Mouse (Mus musculus): ENCODE measurements around the gene Usp18. TPM values are rescaled to one million over a fixed set of nuclear protein-coding genes. Genes with fewer than 3 reads are reported as not detected.

The Usp18 gene
- polyA plus RNA-seq, 1 experiment from 2014 or later, result 6.1 TPM

DNA sequence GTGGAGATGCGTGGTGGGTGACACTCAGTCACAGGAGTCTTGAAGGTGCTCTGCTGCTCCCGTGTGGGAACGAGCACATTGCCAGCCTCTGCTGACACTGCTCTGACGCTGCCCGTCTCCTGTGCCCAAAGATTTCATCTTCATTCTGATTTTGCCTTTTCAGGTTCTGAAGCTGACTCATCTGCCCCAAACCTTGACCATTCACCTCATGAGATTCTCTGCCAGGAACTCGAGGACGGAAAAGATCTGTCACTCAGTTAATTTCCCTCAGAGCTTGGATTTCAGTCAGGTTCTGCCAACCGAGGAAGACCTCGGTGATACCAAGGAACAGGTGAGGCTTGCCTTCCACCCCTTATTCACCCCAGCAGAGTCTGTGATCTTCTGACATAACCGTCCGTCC, 16.8 kb downstream of the Usp18 start:
- H3K4me1 ChIP-seq (ENCODE audit: control insufficient read depth, insufficient read depth, low read length), result no peaks in the 10 kb centered on the region
- H3K27me3 ChIP-seq (ENCODE audit: control insufficient read depth, insufficient read depth, low read length), result no peaks in the 10 kb centered on the region
- no peak overlapping the region for H3K4me3 ChIP-seq (ENCODE audit: low read length)
- H3K9me3 ChIP-seq (replicated peaks; ENCODE audit: control insufficient read depth, low read length), result peaks cover 3% of the 10 kb centered on the region
- no peaks in the 10 kb centered on the region for H3K36me3 ChIP-seq (ENCODE audit: control insufficient read depth, insufficient read depth)
- no peak overlapping the region for H3K9ac ChIP-seq (ENCODE audit: low read length)
- no peak overlapping the region for H3K27ac ChIP-seq (ENCODE audit: low read length)
- H3K4me2 ChIP-seq (ENCODE audit: low read depth, low read length), result no peak overlapping the region
- 84% methylated on average over 11 of the region's 11 CpGs for WGBS
- no peak for ATAC-seq (replicated peaks; ENCODE audit: extremely low read depth, insufficient read depth, low FRiP score)

DNA sequence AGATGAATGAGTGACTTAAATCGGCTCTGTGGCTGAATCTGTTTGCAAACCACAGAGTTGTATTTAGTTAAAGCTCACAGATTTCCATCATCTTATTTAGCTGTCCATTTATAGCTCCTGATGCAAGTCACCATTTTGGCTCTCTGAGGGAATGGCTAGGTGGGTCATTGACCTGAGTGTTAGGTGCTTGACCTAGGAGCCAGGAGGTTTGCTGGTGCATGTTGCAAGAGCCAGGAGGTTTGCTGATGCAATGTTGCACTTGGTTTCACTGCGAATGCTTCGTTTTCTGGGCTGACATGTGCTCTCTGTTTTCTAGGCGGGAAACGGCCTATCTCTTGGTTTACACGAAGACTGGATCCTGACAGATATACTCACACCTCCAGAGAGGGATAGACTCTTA, 24.4 kb downstream of the Usp18 start:
- Histone ChIP-seq H3K36me3 (ENCODE audit: control insufficient read depth, insufficient read depth) (no peaks in the 10 kb centered on the region), H3K4me1 (ENCODE audit: control insufficient read depth, insufficient read depth, low read length) (no peaks in the 10 kb centered on the region; the same call in 1 of the 2 replicates), H3K4me2 (ENCODE audit: low read depth, low read length) (no peak overlapping the region), H3K27ac (ENCODE audit: low read length) (no peak overlapping the region), H3K9me3 (replicated peaks; ENCODE audit: control insufficient read depth, low read length) (no peaks in the 10 kb centered on the region), H3K27me3 (ENCODE audit: control insufficient read depth, insufficient read depth, low read length) (no peaks in the 10 kb centered on the region), H3K9ac (ENCODE audit: low read length) (no peak overlapping the region), H3K4me3 (ENCODE audit: low read length) (no peak overlapping the region)
- no peak for ATAC-seq (replicated peaks; ENCODE audit: extremely low read depth, insufficient read depth, low FRiP score)
- WGBS, result 76% methylated on average over 6 of the region's 6 CpGs

DNA sequence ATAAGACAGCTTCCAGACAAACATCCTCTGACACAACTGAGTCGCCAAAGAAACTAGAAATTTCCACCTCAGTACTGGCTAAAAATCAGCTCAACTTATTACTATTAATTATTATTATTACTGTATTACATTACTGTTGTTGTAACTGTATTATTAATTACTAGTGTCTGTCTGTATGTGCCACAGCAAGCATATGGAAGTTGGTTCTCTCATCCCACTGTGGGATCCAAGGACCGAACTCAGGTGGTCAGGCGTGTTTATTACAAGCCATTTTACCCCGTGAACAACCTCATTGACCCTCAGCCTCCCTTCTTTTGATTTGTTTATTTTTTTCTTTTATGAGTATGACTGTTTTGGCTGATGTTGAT, 26.0 kb downstream of the Usp18 start:
- H3K4me1 ChIP-seq (ENCODE audit: control insufficient read depth, insufficient read depth, low read length), result no peaks in the 10 kb centered on the region; the same call in 1 of the 2 replicates
- peak overlapping the region; percentile 78 for H3K4me2 ChIP-seq (ENCODE audit: low read depth, low read length)
- no peak for ATAC-seq (replicated peaks; ENCODE audit: extremely low read depth, insufficient read depth, low FRiP score)
- no peak overlapping the region for H3K4me3 ChIP-seq (ENCODE audit: low read length)
- no peak overlapping the region for H3K27ac ChIP-seq (ENCODE audit: low read length)
- H3K9ac ChIP-seq (ENCODE audit: low read length), result no peak overlapping the region
- H3K9me3 ChIP-seq (replicated peaks; ENCODE audit: control insufficient read depth, low read length), result no peaks in the 10 kb centered on the region
- no peaks in the 10 kb centered on the region for H3K27me3 ChIP-seq (ENCODE audit: control insufficient read depth, insufficient read depth, low read length)
- H3K36me3 ChIP-seq (ENCODE audit: control insufficient read depth, insufficient read depth), result no peaks in the 10 kb centered on the region
- 11% methylated on average over 4 of the region's 4 CpGs for WGBS

DNA sequence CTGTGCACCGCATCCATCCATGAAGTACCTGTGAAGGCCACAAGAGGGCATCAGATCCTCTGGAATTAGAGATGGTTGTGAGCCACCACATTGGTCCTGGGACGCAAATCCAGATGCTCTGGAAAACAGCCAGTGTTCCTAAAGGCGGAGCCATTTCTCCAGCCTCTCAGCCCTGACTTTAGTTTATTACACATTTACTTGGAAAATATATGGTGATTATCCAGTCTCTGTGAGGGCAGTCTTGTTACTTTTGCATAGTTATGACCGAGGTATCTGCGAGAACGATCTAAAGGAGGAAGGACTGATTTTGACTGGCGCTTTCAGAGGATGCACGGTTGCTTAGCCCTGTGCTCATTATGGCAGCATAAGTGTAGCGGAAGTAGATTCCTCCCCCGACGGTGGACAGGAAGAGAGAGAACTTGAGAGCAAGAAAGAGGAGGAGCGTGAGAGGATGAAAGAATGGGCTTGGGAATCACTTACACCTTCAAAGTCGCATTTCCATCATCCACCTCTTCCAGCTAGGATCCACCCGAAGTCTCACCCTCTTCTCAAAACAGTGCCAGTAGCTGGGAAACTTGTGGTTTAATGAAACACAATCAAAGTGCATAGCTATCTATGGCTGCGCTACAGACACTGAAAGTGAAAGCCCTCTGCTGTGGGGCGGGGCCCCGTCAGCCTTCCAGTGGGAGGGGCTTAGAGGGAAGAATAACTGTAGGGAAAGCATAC, 26.5 kb downstream of the Usp18 start:
- peak; percentile 81 for ATAC-seq (replicated peaks; ENCODE audit: extremely low read depth, insufficient read depth, low FRiP score)
- H3K27ac ChIP-seq (ENCODE audit: low read length), result peak overlapping the region; percentile 67
- peak overlapping the region; percentile 61 for H3K4me3 ChIP-seq (ENCODE audit: low read length)
- no peaks in the 10 kb centered on the region for H3K9me3 ChIP-seq (replicated peaks; ENCODE audit: control insufficient read depth, low read length)
- no peaks in the 10 kb centered on the region for H3K27me3 ChIP-seq (ENCODE audit: control insufficient read depth, insufficient read depth, low read length)
- peak overlapping the region; percentile 14 for H3K9ac ChIP-seq (ENCODE audit: low read length)
- WGBS, result 11% methylated on average over 17 of the region's 17 CpGs
- H3K4me1 ChIP-seq (ENCODE audit: control insufficient read depth, insufficient read depth, low read length), result no peaks in the 10 kb centered on the region; the same call in 1 of the 2 replicates
- no peaks in the 10 kb centered on the region for H3K36me3 ChIP-seq (ENCODE audit: control insufficient read depth, insufficient read depth)
- H3K4me2 ChIP-seq (ENCODE audit: low read depth, low read length), result peak overlapping the region; percentile 78

DNA sequence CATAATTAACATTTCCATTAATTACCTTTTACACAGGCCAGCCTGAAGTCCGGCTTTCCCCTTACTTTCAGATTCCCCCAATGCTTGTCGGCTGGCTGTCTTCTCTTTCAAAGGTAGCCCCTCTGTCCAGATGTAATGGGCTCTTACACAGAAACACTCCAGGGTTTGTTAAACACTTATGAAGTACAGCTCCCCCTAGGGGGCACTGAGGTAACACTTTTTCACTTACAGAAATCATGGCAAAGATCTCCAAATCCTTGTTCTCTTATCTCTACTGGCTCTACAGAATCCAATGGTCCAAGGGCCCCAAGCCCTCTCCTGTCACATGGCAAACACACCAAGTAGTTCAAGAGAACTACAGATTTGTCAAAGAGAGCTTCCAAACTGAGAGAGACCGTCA, 28.6 kb downstream of the Usp18 start:
- H3K4me2 ChIP-seq (ENCODE audit: low read depth, low read length), result no peak overlapping the region
- no peak for ATAC-seq (replicated peaks; ENCODE audit: extremely low read depth, insufficient read depth, low FRiP score)
- WGBS, result 81% methylated on average over 3 of the region's 3 CpGs
- no peaks in the 10 kb centered on the region for H3K9me3 ChIP-seq (replicated peaks; ENCODE audit: control insufficient read depth, low read length)
- H3K27me3 ChIP-seq (ENCODE audit: control insufficient read depth, insufficient read depth, low read length), result no peaks in the 10 kb centered on the region
- no peaks in the 10 kb centered on the region for H3K36me3 ChIP-seq (ENCODE audit: control insufficient read depth, insufficient read depth)
- H3K4me3 ChIP-seq (ENCODE audit: low read length), result no peak overlapping the region
- no peaks in the 10 kb centered on the region; the same call in 1 of the 2 replicates for H3K4me1 ChIP-seq (ENCODE audit: control insufficient read depth, insufficient read depth, low read length)
- no peak overlapping the region for H3K27ac ChIP-seq (ENCODE audit: low read length)
- H3K9ac ChIP-seq (ENCODE audit: low read length), result no peak overlapping the region

DNA sequence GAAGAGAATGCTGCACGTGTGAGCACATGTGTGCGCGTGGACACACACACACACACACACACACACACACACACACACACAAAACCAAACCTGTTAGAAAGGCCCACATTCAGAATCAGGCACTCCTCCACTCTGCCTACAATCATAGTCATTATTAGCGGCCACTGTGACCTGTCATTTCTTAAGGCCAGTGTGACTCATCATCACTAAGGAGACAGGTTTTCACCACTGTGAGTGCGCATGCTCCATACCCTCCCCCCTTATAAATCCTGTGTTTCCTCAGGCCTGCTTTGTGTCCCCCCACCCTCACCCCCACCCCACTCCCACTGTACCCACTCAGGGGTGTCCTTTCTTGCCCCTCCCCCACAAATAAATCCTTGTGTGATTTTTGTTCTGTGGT, 38.4 kb downstream of the Usp18 start:
- Histone ChIP-seq H3K27ac (ENCODE audit: low read length) (no peak overlapping the region), H3K4me3 (ENCODE audit: low read length) (no peak overlapping the region), H3K9me3 (replicated peaks; ENCODE audit: control insufficient read depth, low read length) (no peaks in the 10 kb centered on the region), H3K9ac (ENCODE audit: low read length) (no peak overlapping the region), H3K4me1 (ENCODE audit: control insufficient read depth, insufficient read depth, low read length) (no peaks in the 10 kb centered on the region), H3K27me3 (ENCODE audit: control insufficient read depth, insufficient read depth, low read length) (no peaks in the 10 kb centered on the region), H3K36me3 (ENCODE audit: control insufficient read depth, insufficient read depth) (no peaks in the 10 kb centered on the region), H3K4me2 (ENCODE audit: low read depth, low read length) (no peak overlapping the region)
- no peak for ATAC-seq (replicated peaks; ENCODE audit: extremely low read depth, insufficient read depth, low FRiP score)
- WGBS, result 90% methylated on average over 5 of the region's 5 CpGs

DNA sequence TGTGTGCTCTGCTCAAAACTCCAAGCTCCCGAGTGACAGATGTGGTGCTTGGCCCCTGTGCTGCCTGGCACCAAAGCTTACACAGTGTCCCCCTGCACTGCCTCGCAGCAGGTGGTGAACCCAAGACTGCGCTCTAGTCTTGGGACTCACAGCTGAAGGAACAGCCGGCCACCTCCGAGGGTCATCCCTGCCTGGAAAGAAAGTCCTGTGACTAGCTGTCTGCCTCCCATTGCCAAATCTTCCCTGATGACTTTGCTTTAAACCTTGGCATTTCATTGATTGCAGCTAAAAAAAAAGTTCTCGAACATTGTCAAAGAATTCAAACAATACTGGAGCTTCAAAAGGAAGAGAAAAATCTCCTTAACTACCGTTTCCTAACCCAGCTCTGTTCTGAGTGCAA, 53.6 kb downstream of the Usp18 start:
- Histone ChIP-seq H3K9me3 (replicated peaks; ENCODE audit: control insufficient read depth, low read length) (no peaks in the 10 kb centered on the region), H3K4me3 (ENCODE audit: low read length) (no peak overlapping the region), H3K4me2 (ENCODE audit: low read depth, low read length) (peak overlapping the region; percentile 62; the same call in 1 of the 2 replicates), H3K27ac (ENCODE audit: low read length) (no peak overlapping the region), H3K4me1 (ENCODE audit: control insufficient read depth, insufficient read depth, low read length) (peaks cover 10% of the 10 kb centered on the region), H3K27me3 (ENCODE audit: control insufficient read depth, insufficient read depth, low read length) (no peaks in the 10 kb centered on the region; the same call in 1 of the 2 replicates), H3K36me3 (ENCODE audit: control insufficient read depth, insufficient read depth) (no peaks in the 10 kb centered on the region), H3K9ac (ENCODE audit: low read length) (no peak overlapping the region)
- WGBS, result 45% methylated on average over 7 of the region's 7 CpGs
- ATAC-seq (replicated peaks; ENCODE audit: extremely low read depth, insufficient read depth, low FRiP score), result no peak

DNA sequence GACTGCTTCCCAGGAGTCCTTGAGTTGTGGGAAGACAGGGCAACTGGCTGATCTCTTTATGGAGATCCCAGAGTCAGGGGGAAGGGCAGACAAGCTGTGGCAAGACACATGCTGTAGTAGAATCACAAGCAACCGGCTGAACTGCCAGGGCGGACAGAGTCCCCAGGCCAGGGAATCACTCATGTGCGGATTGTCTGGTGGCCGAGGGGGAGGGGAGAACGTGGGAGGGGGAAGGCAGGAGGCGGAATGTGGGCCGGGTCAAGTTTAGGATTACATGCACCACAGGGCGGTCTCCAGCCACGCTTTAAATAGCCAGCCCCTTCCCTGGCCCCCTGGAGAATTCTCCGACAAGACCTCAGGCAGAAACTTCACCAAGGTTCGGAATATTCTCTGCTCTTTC, 54.2 kb downstream of the Usp18 start, which contains the start of gene Slc6a13:
Slc6a13 (plus strand) TSS at position 274 of the 400 bp plus-strand sequence.
- Histone ChIP-seq H3K36me3 (ENCODE audit: control insufficient read depth, insufficient read depth) (no peaks in the 10 kb centered on the region), H3K9ac (ENCODE audit: low read length) (0 out of 2 replicates have a peak within 1 kb of the TSS, but pooled peaks have one; percentile 47), H3K9me3 (replicated peaks; ENCODE audit: control insufficient read depth, low read length) (no peaks in the 10 kb centered on the region), H3K27me3 (ENCODE audit: control insufficient read depth, insufficient read depth, low read length) (no peaks in the 10 kb centered on the region; the same call in 1 of the 2 replicates), H3K4me3 (ENCODE audit: low read length) (peak within 1 kb of the TSS; percentile 39), H3K4me2 (ENCODE audit: low read depth, low read length) (peak within 1 kb of the TSS; percentile 62), H3K27ac (ENCODE audit: low read length) (peak within 1 kb of the TSS; percentile 26; the same call in 1 of the 2 replicates), H3K4me1 (ENCODE audit: control insufficient read depth, insufficient read depth, low read length) (peaks cover 10% of the 10 kb centered on the region)
- peak; percentile 90 for ATAC-seq (replicated peaks; ENCODE audit: extremely low read depth, insufficient read depth, low FRiP score)
- 4% methylated on average over 11 of the region's 11 CpGs for WGBS

DNA sequence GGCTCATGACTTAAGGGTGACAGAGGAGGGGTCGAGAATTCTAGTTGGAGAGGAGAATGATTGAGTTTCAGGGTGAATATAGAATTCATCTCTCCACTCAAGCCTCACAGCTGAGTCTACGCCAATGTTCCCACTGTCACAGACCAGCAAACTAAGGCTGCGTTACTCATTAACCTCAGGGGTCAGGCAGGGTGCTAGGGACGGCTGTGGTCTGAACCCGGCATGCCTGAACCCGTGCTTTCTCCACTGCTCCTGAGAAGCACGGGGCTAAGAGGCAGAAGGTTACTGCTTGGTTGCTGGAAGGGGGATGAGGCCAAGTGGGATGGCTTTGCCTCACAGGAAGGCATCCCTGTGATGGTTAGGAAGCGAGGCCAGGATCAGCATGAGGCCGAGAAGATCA, 54.8 kb downstream of the Usp18 start:
- no peaks in the 10 kb centered on the region for H3K36me3 ChIP-seq (ENCODE audit: control insufficient read depth, insufficient read depth)
- peak overlapping the region; percentile 39 for H3K4me3 ChIP-seq (ENCODE audit: low read length)
- peak overlapping the region; percentile 12; the same call in 1 of the 2 replicates for H3K27ac ChIP-seq (ENCODE audit: low read length)
- H3K9ac ChIP-seq (ENCODE audit: low read length), result 0 out of 2 replicates have a peak overlapping the region, but pooled peaks have one; percentile 47
- H3K4me2 ChIP-seq (ENCODE audit: low read depth, low read length), result peak overlapping the region; percentile 62
- H3K27me3 ChIP-seq (ENCODE audit: control insufficient read depth, insufficient read depth, low read length), result no peaks in the 10 kb centered on the region; the same call in 1 of the 2 replicates
- peaks cover 10% of the 10 kb centered on the region for H3K4me1 ChIP-seq (ENCODE audit: control insufficient read depth, insufficient read depth, low read length)
- ATAC-seq (replicated peaks; ENCODE audit: extremely low read depth, insufficient read depth, low FRiP score), result no peak
- no peaks in the 10 kb centered on the region for H3K9me3 ChIP-seq (replicated peaks; ENCODE audit: control insufficient read depth, low read length)
- WGBS, result 38% methylated on average over 9 of the region's 9 CpGs

Data from heart, embryonic 16.5 days (tissue).